Mouse (Mus musculus) intestine, embryonic 16.5 days (tissue): Measurements from ENCODE around the gene Gpr87. TPM values are rescaled to one million over a fixed set of nuclear protein-coding genes. Genes with fewer than 3 reads are reported as not detected.

Experiments used
- ATAC-seq: fragments of 200-750 bp; cut with Nextera tagmentation; 2 replicates; pipeline ENCODE4 v1.8.0; 2017; ENCODE audit warnings: moderate TSS enrichment, moderate library complexity
- H3K27ac ChIP-seq: fragments of 300-500 bp; sonication (generic); 2 replicates; pipeline ENCODE4 v1.5.1; 2014; ENCODE audit warnings: mild to moderate bottlenecking, low read length
- H3K27me3 ChIP-seq: fragments of 300-500 bp; sonication (generic); replicated peaks from 2 replicates; pipeline ENCODE4 v1.6.1; 2014; ENCODE audit warnings: low read length, control low read depth, mixed read lengths; ENCODE audit not compliant: control insufficient read depth, insufficient read depth
- H3K36me3 ChIP-seq: fragments of 300-500 bp; sonication (generic); 2 replicates; pipeline ENCODE4 v1.6.1; 2014; ENCODE audit warnings: low read length, control low read depth; ENCODE audit not compliant: control insufficient read depth, insufficient read depth
- H3K4me1 ChIP-seq: fragments of 300-500 bp; sonication (generic); 2 replicates; pipeline ENCODE4 v1.6.1; 2014; ENCODE audit warnings: low read length, control low read depth, mixed read lengths; ENCODE audit not compliant: control insufficient read depth, insufficient read depth
- H3K4me2 ChIP-seq: fragments of 300-500 bp; sonication (generic); 2 replicates; pipeline ENCODE4 v1.6.1; 2014; ENCODE audit warnings: low read depth, low read length, control low read depth
- H3K4me3 ChIP-seq: fragments of 300-500 bp; sonication (generic); 2 replicates; pipeline ENCODE4 v1.5.1; 2014; ENCODE audit warnings: mild to moderate bottlenecking, low read length
- H3K9ac ChIP-seq: fragments of 300-500 bp; sonication (generic); 2 replicates; pipeline ENCODE4 v1.6.1; 2014; ENCODE audit warnings: low read depth, low read length
- H3K9me3 ChIP-seq: fragments of 300-500 bp; sonication (generic); 2 replicates; pipeline ENCODE4 v1.6.1; 2016; ENCODE audit warnings: low read length, control low read depth; ENCODE audit not compliant: control insufficient read depth
- WGBS: fragments of 180-500 bp; shearing (Covaris S2); extraction: QIAGEN DNeasy Blood & Tissue Kit; methylation state at CpG from one replicate; pipeline ENCODE4 v1.1.7; 2014; 5-methylcytosine and 5-hydroxymethylcytosine counted together
- polyA plus RNA-seq: library from polyadenylated mRNA; unstranded; fragments of >200 nt; fragmentation: Nextera tagmentation; extraction: Ambion mirVana; gene quantifications from 2 replicates; pipeline ENCODE4 v1.2.1, GENCODE M21; 2015

Gene Gpr87
- polyA plus RNA-seq, 1 experiment from 2014 or later: not detected

GRCm38 (mm10) chr3:59197329-59197948 lies 2.5 kb upstream of the Gpr87 start:
- H3K4me1 ChIP-seq: no peaks in the 10 kb centered on the region
- no peaks in the 10 kb centered on the region for H3K36me3 ChIP-seq
- no peak overlapping the region for H3K4me3 ChIP-seq
- H3K27ac ChIP-seq: no peak overlapping the region
- no peaks in the 10 kb centered on the region for H3K9me3 ChIP-seq
- no peaks in the 10 kb centered on the region for H3K27me3 ChIP-seq
- H3K4me2 ChIP-seq: no peak overlapping the region
- no peak overlapping the region for H3K9ac ChIP-seq
- no peak for ATAC-seq
- WGBS: 87% methylated on average over 4 of the region's 4 CpGs

GRCm38 (mm10) chr3:59194099-59194498 lies 805 bp downstream of the Gpr87 start:
- no peak overlapping the region for H3K27ac ChIP-seq
- ATAC-seq: no peak
- no peaks in the 10 kb centered on the region for H3K4me1 ChIP-seq
- 91% methylated on average over 7 of the region's 7 CpGs for WGBS
- no peak overlapping the region for H3K4me2 ChIP-seq
- no peaks in the 10 kb centered on the region for H3K9me3 ChIP-seq
- no peaks in the 10 kb centered on the region for H3K27me3 ChIP-seq
- H3K36me3 ChIP-seq: no peaks in the 10 kb centered on the region
- H3K4me3 ChIP-seq: no peak overlapping the region
- no peak overlapping the region for H3K9ac ChIP-seq

DNA sequence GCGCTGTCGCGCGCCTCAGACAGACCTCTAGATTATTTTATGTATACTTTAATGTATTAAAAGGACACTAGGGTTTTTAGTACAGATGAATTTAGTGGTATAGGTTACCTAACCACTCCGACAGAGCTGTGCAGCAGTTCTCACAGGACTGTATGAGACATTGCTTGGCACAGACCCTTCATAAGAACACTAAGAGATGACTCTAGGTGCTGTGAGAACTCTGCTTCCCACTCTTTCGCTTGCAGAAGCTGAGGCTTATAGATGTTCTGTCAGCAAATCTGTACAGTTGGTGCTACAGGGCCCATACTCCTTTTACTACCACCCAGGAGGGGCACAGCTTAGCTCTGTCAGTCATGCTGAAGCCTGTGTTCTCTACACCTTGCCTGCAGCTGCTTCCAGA lies 3.2 kb downstream of the Gpr87 start:
- Histone ChIP-seq H3K36me3 (no peaks in the 10 kb centered on the region), H3K9me3 (no peaks in the 10 kb centered on the region), H3K4me2 (no peak overlapping the region), H3K27ac (no peak overlapping the region), H3K9ac (no peak overlapping the region), H3K4me1 (no peaks in the 10 kb centered on the region), H3K27me3 (no peaks in the 10 kb centered on the region), H3K4me3 (no peak overlapping the region)
- 95% methylated on average over 6 of the region's 6 CpGs for WGBS
- no peak for ATAC-seq

- no peaks in the 10 kb centered on the region for H3K27me3 ChIP-seq
- no peak overlapping the region for H3K4me2 ChIP-seq
- no peaks in the 10 kb centered on the region for H3K36me3 ChIP-seq
- no peak overlapping the region for H3K27ac ChIP-seq
- ATAC-seq: no peak
- H3K4me3 ChIP-seq: no peak overlapping the region
- no peaks in the 10 kb centered on the region for H3K9me3 ChIP-seq
- 71% methylated on average over 4 of the region's 4 CpGs for WGBS
- H3K9ac ChIP-seq: no peak overlapping the region
- no peaks in the 10 kb centered on the region for H3K4me1 ChIP-seq
Measured at GRCm38 (mm10) chr3:59187336-59187735, 7.6 kb downstream of the Gpr87 start.

DNA sequence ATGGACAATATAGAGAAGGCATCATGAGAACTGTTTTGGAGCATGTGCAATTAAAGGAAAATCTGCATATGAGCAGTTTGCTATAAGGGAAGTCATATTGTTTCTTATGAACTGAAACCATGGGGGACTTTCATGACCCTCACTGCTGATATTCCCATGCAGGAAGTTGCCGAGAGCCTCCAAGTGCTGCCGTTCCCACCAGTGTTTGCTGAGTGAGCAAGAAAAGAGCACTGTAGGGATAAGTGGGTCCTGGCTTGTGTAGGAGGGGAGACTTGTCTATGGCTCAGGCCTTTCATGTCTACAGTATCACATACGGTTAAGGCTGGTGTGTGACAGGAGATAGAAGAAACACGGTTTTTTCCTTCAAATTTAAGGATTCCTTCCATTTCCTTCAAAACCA lies 9.2 kb downstream of the Gpr87 start:
- H3K4me1 ChIP-seq: no peaks in the 10 kb centered on the region
- ATAC-seq: no peak
- no peaks in the 10 kb centered on the region for H3K9me3 ChIP-seq
- H3K9ac ChIP-seq: no peak overlapping the region
- no peak overlapping the region for H3K4me2 ChIP-seq
- no peaks in the 10 kb centered on the region for H3K27me3 ChIP-seq
- no peak overlapping the region for H3K27ac ChIP-seq
- WGBS: 75% methylated on average over 4 of the region's 4 CpGs
- H3K4me3 ChIP-seq: no peak overlapping the region
- H3K36me3 ChIP-seq: no peaks in the 10 kb centered on the region

- no peak overlapping the region for H3K4me2 ChIP-seq
- H3K4me1 ChIP-seq: no peaks in the 10 kb centered on the region
- no peak overlapping the region for H3K9ac ChIP-seq
- no peaks in the 10 kb centered on the region for H3K9me3 ChIP-seq
- no peak overlapping the region for H3K4me3 ChIP-seq
- H3K27ac ChIP-seq: no peak overlapping the region
- no peaks in the 10 kb centered on the region for H3K27me3 ChIP-seq
- no peaks in the 10 kb centered on the region for H3K36me3 ChIP-seq
- ATAC-seq: no peak
Measured at GRCm38 (mm10) chr3:59182129-59182528, 12.8 kb downstream of the Gpr87 start.

- WGBS: 68% methylated on average over 5 of the region's 5 CpGs
- Histone ChIP-seq H3K9ac (no peak overlapping the region), H3K27me3 (no peaks in the 10 kb centered on the region), H3K9me3 (no peaks in the 10 kb centered on the region), H3K4me3 (no peak overlapping the region), H3K4me1 (no peaks in the 10 kb centered on the region), H3K36me3 (no peaks in the 10 kb centered on the region), H3K4me2 (no peak overlapping the region), H3K27ac (no peak overlapping the region)
- ATAC-seq: no peak
Measured at GRCm38 (mm10) chr3:59181134-59181533, 13.8 kb downstream of the Gpr87 start.

GRCm38 (mm10) chr3:59176871-59177270 lies 18.0 kb downstream of the Gpr87 start:
- H3K9ac ChIP-seq: no peak overlapping the region
- H3K4me3 ChIP-seq: no peak overlapping the region
- H3K4me1 ChIP-seq: no peaks in the 10 kb centered on the region
- H3K36me3 ChIP-seq: no peaks in the 10 kb centered on the region
- no peak overlapping the region for H3K4me2 ChIP-seq
- 72% methylated on average over 5 of the region's 5 CpGs for WGBS
- no peaks in the 10 kb centered on the region for H3K27me3 ChIP-seq
- H3K27ac ChIP-seq: no peak overlapping the region
- H3K9me3 ChIP-seq: no peaks in the 10 kb centered on the region
- no peak for ATAC-seq

DNA sequence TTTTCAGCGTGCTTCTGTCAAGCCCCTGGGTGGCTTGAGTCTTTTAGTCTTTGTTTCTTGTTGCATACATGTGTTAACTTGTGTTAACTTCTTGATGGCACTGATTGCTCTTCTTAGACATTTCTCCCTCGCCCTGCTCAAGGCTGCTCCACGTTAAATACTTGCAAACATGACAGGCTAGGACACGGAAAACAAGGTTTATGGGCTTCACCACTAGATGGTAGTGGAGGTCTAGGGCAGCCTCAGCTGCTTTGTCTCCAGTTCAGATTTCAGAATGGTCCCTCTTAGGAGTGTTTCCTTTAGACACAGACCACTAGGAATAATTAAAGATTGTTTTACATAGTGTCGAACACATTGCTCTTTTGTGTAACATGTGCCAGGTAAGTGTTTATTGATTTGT lies 19.7 kb downstream of the Gpr87 start:
- 0 out of 2 replicates have a peak, but pooled peaks cover under 1% of the 10 kb centered on the region for H3K4me1 ChIP-seq
- H3K27me3 ChIP-seq: no peaks in the 10 kb centered on the region
- no peak overlapping the region for H3K4me3 ChIP-seq
- no peaks in the 10 kb centered on the region for H3K36me3 ChIP-seq
- no peak overlapping the region for H3K4me2 ChIP-seq
- 21% methylated on average over 5 of the region's 5 CpGs for WGBS
- no peak overlapping the region for H3K9ac ChIP-seq
- H3K27ac ChIP-seq: no peak overlapping the region
- no peaks in the 10 kb centered on the region for H3K9me3 ChIP-seq
- peak; percentile 48; the same call in 1 of the 2 replicates for ATAC-seq
